Mouse (Mus musculus) layer of hippocampus, postnatal 14 days (tissue): ENCODE data around the gene Tef. TPM values are rescaled to one million over a fixed set of nuclear protein-coding genes. Genes with fewer than 3 reads are reported as not detected.

Experiments used
- total RNA-seq, 2 experiments: library from RNA; stranded (reverse); gene quantifications; 2 replicates each; pipeline ENCODE4 v1.2.3; 2021

Gene Tef
- total RNA-seq, 2 experiments from 2014 or later: 184 TPM

Other genes starting within 250 kb of the Tef start
- gene Ep300, start 217.1 kb upstream of the Tef start, total RNA-seq: 10 to 100 TPM; 58.7 to 62.8 TPM
- 10 to 100 TPM; 37.7 to 38.8 TPM for gene L3mbtl2, start 138.5 kb upstream of the Tef start, total RNA-seq
- 10 to 100 TPM; 25.6 to 27.0 TPM for gene Chadl, start 105.1 kb upstream of the Tef start, total RNA-seq
- gene Zc3h7b, start 57.4 kb upstream of the Tef start, total RNA-seq: 100 to 1,000 TPM; 161 to 169 TPM
- gene Rangap1, start 56.9 kb upstream of the Tef start, total RNA-seq: 100 to 1,000 TPM; 161 to 176 TPM
- 10 to 100 TPM; 24.6 to 31.6 TPM for gene Tob2, start 56.4 kb downstream of the Tef start, total RNA-seq
- 10 to 100 TPM; 31.0 to 39.0 TPM for gene Phf5a, start 69.5 kb downstream of the Tef start, total RNA-seq
- gene Aco2, start 69.9 kb downstream of the Tef start, total RNA-seq: 100 to 1,000 TPM; 481 to 503 TPM
- 10 to 100 TPM; 52.8 to 54.7 TPM for gene Polr3h, start 123.8 kb downstream of the Tef start, total RNA-seq
- 100 to 1,000 TPM; 131 to 136 TPM for gene Csdc2, start 134.3 kb downstream of the Tef start, total RNA-seq
- 100 to 1,000 TPM; 188 to 201 TPM for gene Pmm1, start 158.5 kb downstream of the Tef start, total RNA-seq
- not detected for gene 1700029P11Rik, start 178.1 kb downstream of the Tef start, total RNA-seq
- 10 to 100 TPM; 29.1 to 30.2 TPM for gene Xrcc6, start 185.4 kb downstream of the Tef start, total RNA-seq
- gene Desi1, start 231.4 kb downstream of the Tef start, total RNA-seq: 100 to 1,000 TPM; 115 to 119 TPM
- 10 to 100 TPM; 93.0 to 98.4 TPM for gene Snu13, start 245.2 kb downstream of the Tef start, total RNA-seq